Mouse (Mus musculus): ENCODE results near the gene Litaf.

Gene Litaf

DNA sequence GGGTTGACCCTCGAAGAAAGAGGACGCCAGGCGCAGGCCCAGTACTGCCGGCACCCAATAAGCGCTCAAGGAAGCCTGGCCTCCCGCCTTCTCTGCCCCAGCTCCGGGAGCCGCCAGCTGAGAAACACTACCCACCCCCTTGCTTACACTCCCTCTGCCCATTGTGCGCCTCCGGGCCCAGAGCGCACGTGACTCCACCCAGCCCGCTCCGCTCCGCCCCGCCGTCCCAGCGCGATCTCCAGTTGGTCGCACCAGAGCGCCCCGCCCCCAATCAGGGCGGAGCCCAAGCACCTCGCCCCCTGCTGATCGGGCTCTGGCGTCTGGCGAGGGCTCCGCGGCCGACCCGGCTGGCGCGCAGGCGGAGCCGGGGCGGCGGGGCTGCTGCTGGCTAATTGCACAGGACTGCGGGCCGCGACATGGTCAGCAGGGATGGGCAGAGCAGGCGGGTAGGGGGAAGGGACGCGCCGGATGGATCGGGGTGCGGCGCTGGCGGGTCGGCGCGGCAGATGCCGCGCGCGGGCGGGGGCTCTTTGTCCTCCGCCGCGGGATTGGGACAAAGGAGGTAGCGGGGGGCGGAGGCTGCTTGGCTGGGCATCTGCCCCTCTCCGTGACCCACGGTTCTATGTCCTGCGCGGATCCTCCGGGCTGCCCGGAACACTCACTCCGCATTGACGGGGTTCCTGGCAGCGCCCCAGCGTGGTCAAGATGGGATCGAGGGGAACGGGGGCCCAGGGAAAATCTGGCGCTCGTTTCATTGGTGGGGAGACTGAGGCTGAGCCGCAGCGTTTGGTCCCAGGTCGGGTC, at the start of gene Litaf:
Gene Litaf (minus strand): TSS at position 129 of the 804 bp plus-strand sequence.
- peak; percentile 99 for DNase-seq (ENCODE audit: low spot score)

DNA sequence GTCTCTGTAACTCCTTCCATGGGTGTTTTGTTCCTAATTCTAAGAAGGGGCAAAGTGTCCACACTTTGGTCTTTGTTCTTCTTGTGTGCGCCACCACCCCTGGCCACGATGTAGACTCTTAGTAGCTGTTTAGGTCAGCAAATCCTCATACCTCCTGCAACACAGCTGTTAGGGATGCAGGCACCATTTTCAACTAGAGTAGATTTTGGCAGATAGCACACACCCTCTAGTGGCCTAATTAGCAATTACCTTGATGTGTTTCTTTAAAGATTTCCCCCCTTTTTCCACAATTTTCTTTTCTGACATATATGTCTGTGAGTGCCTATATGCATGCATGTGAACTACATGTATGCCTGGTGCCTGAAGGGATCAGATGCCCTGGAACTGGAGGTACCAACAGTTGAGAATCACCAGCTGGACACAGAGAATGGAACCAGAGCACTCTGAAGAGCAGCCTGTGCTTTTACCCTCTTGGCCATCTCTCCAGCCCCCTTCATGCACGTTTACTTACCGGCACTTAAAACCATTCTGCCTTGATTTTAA, 43.3 kb upstream of the Litaf start:
- peak; percentile 54 for DNase-seq (ENCODE audit: low spot score)

DNA sequence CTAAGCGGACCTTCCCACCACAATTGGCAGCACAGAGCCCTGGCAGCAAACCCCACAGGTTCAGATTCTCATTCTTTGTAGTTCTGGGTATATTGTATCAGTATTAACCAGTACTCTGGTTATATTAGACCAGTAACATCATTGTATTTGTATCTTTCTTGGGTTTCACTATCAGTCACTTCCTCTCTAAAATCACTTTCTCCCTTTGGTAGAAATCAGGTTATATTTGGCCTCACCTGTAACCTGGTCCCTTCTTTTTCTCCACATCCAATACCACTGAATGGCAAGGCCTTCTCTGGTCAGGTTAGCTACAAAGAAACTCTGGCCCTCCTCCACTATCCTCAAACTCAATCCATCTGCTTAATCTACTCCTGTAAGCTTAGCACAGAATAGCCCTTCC, 38.9 kb upstream of the Litaf start:
- no peak for DNase-seq (ENCODE audit: low spot score)

DNA sequence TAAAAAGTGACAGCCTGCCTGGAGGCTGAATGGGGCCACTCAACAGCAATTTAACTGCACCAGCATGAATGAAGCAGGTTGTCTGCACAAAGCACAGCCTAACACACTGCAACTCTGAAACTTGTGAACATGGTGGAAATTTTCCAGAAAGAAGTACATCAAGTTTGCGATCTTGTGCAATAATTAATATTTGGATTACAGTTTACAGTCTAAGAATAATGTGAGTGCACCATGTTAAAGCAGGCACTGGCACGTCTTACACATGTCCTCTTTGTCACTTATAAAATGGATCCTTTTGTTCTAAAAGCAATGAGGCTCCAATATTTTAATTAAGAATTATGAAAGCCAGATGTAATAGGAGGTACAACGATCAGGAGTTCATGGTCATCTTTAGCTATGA, 31.3 kb upstream of the Litaf start:
- no peak for DNase-seq (ENCODE audit: low spot score)

DNA sequence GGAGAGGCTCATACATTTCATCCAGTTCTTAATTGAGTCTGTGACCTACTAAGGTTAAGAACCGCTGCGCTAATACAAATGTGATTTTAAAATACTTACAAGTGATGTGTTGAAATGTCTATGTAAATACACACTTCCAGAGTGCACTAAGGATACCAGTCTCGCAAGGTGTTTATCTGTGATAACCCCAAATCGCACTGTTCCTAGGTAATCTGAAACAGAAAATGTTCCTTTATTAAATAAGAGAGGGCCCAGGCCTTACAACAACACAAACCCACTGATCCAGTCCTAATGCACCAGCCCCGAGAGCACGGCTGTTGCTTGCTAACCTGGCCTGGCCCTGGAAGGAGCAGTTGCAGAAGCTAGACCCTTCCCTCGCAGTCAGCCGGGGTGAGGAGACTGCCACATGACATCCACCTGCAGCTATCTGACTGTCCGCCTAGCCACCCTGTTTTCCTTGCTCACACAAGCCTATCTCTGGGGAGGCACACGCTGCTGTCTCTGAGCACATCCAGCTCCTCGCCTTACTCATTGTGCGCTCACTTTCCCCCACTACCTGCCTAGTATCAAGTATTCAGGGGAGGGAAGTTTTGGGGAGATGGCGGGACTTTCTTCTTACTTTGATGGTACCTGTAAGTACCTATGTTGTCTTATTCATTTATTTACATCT, 27.9 kb upstream of the Litaf start:
- DNase-seq (ENCODE audit: low spot score), result no peak

DNA sequence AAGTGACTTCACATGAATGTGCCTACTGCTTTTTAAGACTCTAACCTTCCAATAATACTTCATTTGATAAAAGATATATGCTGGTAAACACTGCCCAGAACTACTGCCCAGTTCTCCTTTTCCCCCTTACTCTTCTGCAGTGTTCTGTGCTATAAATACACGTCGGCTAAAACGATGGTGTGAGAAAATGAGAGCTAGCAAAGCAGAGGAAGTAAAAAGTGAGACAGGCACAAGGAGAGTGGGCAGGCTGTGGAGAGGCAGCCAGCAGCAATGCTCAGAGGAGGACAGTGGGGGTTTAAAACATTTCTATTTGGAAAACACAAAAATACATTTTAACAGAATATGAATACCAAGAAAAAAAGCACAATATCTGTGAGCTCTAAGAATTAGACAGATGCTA, 26.6 kb upstream of the Litaf start:
- DNase-seq (ENCODE audit: low spot score), result no peak

DNA sequence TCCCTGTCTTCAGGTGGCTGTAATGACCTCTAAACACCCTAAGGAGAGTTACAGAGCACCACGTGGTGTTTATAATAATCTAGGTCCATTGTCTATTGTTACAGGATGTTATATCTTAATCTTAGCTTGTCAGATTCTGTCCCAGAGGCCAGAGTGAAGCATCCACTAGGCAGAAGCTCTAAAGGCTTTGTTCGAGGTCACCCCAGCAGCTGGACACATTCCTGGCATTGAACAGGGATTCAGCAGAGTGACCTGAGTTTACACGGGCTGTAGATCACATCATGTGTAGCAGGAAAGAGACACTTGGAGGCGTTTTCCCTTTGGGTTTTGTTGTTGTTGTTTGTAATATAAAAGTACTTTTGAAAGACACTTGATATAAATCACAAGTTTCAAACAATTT, 26.1 kb upstream of the Litaf start:
- DNase-seq (ENCODE audit: low spot score), result no peak

DNA sequence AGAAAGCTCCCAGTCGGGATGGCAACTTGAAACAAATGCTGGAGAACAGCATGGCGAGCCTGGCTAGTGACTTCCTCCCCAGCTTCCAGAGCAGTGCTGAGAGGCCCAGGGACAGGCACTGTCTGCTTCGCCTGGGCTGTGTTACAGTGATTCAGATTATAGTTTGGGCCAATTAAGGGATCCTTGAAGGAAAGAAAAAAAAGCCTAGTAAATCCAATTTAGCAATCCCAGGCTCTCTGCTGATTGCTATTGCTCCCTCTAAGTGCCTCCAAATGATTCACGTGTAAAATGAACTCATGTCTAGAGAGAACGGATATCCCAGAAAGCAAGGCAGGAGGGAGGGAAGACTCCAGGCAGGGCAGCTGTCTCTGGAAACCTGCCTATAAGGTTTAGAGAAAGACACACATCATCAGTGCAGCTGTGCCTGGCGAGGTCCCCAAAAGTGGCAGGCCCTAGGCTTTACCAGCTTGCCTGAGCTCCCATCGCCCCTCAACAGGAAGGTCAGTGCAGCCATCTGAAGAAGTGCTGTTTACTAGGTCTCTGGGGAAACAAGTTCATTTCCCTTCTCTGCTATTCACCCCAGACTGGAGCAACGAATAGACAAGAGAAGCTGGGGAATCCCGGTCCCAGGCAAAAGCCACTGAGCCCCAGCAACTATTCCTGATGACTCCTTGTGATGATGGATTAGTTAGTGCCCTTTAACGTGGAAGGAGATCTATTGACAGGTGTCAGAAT, 25.0 kb upstream of the Litaf start:
- DNase-seq (ENCODE audit: low spot score), result no peak

DNA sequence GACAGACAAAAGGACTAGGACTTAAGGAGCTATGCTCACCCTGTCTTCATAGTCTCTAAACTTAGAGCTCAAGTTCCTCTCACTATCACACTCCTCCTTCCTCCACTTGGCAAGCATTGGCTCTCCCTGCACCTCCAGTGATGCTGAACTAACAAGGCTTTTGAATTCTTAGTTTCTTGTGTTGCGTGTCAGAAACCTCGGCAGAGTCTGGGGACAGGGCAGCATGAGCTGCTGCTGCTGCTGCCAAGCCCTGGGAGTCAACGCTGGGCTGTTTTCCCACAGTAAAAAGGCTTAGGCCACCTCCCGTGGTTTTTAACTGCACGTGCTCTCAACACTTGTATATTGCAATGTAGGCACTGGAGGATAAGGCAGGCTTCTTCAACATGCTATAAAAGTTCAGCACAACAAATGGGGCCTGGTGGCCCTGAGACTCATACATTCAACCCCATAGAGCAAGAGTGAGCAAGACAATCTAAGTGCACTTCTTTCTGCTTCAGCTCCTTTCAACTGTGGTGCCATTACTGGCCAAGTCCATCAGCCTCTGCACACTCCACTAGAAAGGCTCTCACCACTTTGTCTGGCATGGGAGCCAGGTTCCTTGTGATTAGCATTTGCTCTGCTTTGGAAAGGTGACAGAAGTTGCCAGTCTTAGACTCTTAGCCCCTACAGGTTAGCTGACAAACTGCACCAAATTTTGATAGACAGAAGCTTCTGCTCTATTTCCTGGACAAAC, 21.1 kb upstream of the Litaf start:
- peak; percentile 92 for DNase-seq (ENCODE audit: low spot score)

DNA sequence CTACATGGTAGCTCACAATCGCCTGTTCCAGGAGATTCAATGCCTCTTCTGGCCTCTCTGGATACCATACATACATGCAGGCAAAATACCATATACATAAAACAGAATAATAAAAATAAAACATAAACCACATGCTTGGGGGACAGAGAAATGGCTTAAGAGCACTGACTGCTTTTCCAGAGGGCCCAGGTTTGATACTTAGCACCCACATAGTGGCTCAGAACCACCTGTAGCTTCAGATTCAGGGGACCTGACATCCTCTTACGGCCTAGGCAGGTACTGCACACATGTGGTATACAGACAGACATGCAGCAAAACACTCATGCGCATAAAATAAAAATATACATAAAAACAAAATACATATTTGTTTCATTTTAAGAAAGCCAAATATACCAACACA, 20.3 kb upstream of the Litaf start:
- DNase-seq (ENCODE audit: low spot score), result no peak

DNA sequence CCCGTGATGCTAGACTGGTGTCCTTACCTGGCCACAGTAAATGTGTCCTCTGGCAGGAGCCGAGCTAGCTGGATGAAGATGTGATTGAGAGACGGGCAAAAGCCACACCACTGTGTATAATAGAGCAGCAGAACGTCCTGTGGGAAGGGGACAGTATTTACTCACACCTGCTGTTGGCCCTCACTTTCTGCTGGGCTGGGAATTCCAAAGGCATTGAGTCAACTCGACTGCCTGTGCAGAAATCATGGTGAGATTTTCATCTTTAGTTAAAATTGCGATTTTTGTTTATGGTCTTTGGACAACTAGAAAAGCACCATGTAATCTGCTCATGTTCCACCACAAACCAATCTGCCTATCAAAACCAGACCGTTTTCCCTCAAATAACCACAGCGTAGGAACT, 18.2 kb upstream of the Litaf start:
- DNase-seq (ENCODE audit: low spot score), result no peak

DNA sequence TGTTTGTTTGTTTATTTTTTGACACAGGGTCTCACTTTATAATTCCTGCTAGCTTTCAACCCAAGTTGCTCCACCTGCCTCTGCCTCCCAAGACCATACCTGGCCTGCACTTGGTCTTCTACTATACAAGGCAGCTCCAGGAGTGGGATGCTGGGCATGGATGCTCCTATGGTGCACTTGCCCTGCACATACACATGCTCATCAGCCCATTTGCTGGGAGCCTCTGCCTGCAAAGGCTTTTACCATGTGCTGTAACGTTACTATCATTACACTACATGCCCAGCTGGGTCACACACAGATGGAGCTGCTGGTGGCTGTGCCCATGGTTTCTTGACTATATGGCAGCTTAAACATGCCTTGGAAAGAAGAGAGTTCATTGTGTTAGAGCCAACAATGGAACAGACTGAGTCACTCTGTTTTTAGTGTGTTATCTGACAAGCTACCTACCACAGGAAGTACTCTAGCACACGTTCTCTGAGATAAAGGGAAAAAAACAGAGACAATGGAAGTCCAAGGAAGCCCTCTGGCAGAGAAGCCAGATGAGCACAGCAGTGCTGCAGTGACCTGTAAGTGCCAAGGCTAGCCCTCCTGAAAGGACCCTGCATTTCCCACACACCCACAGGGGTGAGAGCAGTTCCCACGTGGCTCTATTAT, 12.4 kb upstream of the Litaf start:
- no peak for DNase-seq (ENCODE audit: low spot score)

DNA sequence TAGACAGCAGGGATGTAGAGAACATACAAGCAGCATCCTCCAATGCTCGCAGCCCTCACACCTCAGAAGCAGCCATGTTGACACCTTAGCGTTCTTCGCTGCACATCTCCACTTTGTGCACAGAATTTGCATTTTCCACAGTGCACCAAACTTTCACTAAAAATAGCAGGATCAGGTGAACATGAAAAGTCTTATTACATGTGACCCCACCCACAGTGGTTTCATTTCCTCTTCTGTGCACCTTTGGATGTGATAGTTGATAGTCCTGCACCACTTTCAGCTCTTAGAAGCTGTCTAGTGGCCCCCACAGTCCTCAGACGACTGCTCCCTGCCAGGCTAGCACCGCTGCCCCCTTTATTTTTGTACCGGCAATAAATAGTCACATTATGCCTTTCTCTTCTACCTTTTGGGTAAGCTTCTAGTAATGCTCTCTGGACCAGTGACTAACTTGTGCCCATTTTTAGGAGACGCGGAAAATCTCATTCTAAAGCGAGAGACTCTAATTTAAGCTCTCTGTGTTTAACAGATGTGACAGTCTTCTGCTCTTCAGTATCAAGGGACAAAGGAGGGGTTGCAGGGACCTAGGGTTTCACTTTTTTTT, 11.7 kb upstream of the Litaf start:
- no peak for DNase-seq (ENCODE audit: low spot score)

DNA sequence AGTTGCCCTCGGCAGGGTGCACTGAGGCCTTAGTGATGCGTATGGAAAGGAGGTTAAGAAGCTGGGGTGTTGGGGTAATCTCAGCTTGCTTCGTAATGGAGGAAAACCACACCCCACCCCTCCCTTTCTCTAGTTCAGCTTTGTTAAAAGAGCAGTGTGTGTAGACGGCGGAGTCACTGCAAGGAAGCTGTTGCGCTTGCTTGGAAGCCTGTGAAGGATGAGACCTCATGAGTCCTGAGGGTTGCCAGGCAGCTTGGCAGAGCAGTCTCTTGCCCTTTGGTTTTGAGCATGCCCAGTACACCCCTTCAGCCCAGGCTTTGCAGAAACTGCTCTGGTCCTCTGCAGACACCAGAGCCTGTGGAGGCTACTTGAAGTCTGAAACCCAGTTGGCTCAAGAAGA, 7.1 kb upstream of the Litaf start:
- peak; percentile 79 for DNase-seq (ENCODE audit: low spot score)

DNA sequence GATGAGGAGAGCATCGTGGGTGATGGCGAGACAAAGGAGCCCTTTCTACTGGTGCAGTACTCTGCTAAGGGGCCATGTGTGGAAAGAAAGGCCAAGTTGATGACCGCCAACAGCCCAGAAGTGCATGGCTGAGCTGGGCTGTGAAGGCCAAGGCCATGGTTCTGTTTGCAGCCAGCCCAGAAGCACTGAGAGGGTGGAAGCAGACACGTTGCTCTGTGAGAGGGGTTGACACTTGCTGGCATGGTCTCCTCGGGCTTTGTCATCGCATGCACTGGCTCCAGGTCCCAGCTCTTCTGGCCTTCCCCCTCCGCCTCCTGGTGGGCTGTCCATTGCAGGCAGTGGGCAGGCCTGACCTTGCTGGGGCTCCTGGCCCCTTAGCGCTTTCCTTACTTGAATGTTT, 6.5 kb upstream of the Litaf start:
- DNase-seq (ENCODE audit: low spot score), result no peak

DNA sequence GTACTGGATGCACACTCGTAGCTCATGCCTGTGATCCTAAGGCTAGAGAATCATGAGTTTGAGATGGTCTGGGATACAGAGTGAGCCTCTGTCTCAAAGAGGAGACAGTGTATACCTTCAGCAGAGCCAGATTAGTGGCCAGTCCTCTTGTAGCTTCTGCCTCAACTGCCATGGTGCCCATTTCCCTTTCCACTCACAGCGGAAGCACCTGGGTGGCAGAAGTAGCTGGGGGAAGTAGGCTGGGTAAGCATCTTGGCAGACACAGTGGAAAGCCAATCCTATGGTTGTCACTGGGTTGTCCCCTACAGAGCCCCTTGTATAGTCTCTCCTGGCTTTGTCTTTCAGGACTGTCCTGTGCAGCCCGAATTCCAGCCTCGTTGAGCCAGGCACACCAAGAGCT, 5.9 kb upstream of the Litaf start:
- no peak for DNase-seq (ENCODE audit: low spot score)

DNA sequence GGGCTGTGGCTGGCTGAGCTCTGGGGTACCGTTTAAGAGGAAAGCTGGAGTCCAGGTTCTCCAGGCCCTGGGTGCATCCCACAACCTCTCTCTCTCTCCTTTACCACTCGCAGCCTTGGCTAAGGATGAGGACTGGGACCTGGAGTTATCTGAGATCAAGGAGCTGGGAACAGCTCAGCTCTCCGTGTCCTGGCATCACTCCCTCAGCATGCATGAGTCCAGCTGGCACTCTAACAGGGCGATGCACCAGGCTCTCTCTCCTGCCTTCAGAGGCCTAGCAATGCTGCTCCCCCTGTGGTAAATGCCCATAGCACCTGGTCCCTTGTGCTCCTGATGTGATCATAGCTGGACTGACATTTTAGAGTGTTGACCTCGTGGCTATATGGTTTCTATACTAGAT, 5.2 kb upstream of the Litaf start:
- DNase-seq (ENCODE audit: low spot score), result peak; percentile 64

DNA sequence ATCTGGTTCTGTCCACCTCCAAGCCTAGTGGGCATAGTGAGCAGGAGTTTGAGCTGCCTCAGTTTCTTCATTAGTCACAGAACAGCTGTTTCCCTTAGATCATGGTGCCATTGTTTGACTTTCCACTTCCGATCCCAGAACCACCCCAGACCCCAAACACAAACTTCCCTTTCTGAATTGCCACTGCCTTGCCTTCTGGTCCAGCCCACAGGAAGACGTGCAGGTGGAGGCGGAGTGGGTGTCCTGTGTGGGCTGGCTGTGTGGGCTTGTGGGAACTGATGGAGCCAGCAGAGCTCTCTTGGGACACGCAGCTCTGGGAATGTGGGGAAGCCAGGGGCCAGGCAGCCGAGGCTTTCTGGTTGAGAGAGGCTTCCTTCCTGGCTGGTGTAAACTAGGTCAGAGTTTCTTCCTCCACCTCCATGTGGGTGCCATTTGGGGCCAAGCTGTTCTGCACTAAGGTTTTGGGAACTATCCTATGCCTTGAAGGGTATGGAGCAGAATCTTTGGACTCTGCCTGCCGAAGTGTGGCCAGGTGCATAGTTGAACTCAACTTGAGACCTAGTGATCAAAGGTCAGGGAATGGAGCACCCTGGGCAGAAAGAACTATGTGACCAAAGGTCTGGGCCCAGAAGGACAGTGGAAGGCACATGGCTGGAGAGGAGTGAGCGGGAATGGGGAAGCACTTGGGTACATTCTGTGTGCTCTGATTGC, 3.9 kb upstream of the Litaf start:
- DNase-seq (ENCODE audit: low spot score), result peak; percentile 58

DNA sequence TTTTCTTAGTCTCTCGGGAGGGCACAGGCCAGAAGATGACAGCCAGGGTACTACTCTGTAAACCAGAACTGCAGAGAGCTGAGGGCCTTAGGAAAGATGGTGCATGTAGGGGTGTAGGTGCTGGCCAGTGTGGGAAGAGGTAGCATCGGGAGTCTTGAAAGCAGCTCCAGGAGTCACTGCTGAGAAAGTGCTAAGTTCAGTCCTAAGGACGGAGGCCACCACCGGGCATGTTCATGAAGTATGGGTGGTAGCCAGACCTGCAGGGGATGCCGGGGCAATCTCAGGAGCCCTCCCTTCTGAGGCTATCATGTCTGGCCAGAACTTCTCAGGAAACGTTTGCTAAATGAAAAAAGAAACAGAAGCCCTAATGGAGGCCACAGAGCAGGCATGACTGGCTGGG, 3.3 kb upstream of the Litaf start:
- DNase-seq (ENCODE audit: low spot score), result no peak

DNA sequence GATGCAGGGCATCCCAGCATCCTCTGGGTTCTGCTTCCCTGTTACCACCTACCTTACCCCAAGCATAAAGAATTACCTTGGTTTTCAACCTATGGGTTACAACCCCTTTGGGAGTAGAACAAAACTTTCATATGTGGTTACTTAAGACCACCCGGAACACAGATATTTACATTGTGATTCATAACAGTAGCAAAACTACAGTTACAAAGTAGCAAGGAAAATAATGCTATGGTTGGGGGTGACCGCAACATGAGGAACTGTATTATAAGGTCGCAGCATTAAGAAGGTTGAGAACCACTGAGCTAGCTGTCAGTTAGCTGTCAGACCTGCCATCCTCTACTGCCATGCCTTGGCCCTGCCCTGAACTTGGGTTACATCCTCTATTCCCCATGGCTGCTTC, 2.7 kb upstream of the Litaf start:
- DNase-seq (ENCODE audit: low spot score), result no peak

DNA sequence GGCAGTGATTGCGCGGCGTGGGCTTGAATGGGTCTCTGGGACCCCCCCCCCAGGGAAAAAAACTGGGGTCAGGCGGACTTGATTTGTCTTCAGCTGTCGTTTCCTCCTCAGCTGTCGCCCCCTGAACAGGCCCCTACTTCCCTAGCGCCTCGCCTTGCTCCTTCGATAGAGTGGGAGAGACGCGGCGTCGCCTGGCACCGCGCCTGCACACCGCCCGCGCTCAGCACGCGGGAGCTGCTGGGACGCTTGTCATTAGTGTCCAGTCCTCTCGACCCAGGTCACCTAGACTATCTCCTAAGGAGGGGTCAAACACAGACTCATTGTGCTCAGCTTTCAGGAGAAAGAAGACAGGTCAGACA, 855 bp upstream of the Litaf start:
- DNase-seq (ENCODE audit: low spot score), result peak; percentile 56

Data from adipocyte (in vitro differentiated cells).